Mouse (Mus musculus) MEL (cell line): ENCODE data around the gene Trpm8. TPM values are rescaled to one million over a fixed set of nuclear protein-coding genes. Genes with fewer than 3 reads are reported as not detected.

ENCODE experiments used
- DNase-seq: peaks from one replicate; pipeline ENCODE4 v3.0.0; 2011; ENCODE audit warnings: low read depth, low spot score
- H3K27ac ChIP-seq: 2 replicates; pipeline ENCODE4 v1.5.1; 2012; ENCODE audit warnings: low read depth, mild to moderate bottlenecking, control low read depth, low read length, moderate library complexity; ENCODE audit not compliant: control insufficient read depth
- H3K27me3 ChIP-seq, 2 experiments: fragments of 150-350 bp in 1 of 2; sonication (generic) in 1 of 2; 2 replicates each; pipeline ENCODE4 v1.6.1; 2012; ENCODE audit warnings: low read length in 2 of 2, mild to moderate bottlenecking in 2 of 2, improper control_type of control experiment in 1 of 2, moderate library complexity in 1 of 2; ENCODE audit not compliant: insufficient read depth in 2 of 2, control insufficient read depth in 1 of 2
- H3K36me3 ChIP-seq, 2 experiments: 2 replicates each; pipeline ENCODE4 v1.6.1; 2012 to 2014; ENCODE audit warnings: low read length in 2 of 2, improper control_type of control experiment in 1 of 2, inconsistent platforms in 1 of 2, mild to moderate bottlenecking in 1 of 2; ENCODE audit not compliant: insufficient read depth in 2 of 2, control insufficient read depth in 1 of 2
- H3K4me1 ChIP-seq, 2 experiments: fragments of 150-350 bp in 1 of 2; sonication (generic) in 1 of 2; 2 replicates each; pipeline ENCODE4 v1.6.1; 2012; ENCODE audit warnings: low read length in 2 of 2, improper control_type of control experiment in 1 of 2, mild to moderate bottlenecking in 1 of 2; ENCODE audit not compliant: insufficient read depth in 2 of 2, control insufficient read depth in 1 of 2
- H3K4me3 ChIP-seq, 2 experiments: fragments of 150-350 bp in 1 of 2; sonication (generic) in 1 of 2; 2 replicates each; pipeline ENCODE4 v1.5.1; 2012; ENCODE audit warnings: low read depth in 2 of 2, low read length in 2 of 2, mild to moderate bottlenecking in 2 of 2, moderate library complexity in 2 of 2, control low read depth in 1 of 2, improper control_type of control experiment in 1 of 2; ENCODE audit not compliant: control insufficient read depth in 1 of 2, insufficient read depth in 1 of 2
- H3K79me2 ChIP-seq: 2 replicates; pipeline ENCODE4 v1.6.1; 2012; ENCODE audit warnings: mild to moderate bottlenecking, low read length, moderate library complexity; ENCODE audit not compliant: control insufficient read depth, poor library complexity, insufficient read depth
- H3K9ac ChIP-seq: 2 replicates; pipeline ENCODE4 v1.6.1; 2012; ENCODE audit warnings: low read depth, mild to moderate bottlenecking, control low read depth, low read length, moderate library complexity; ENCODE audit not compliant: control insufficient read depth, poor library complexity, severe bottlenecking
- H3K9me3 ChIP-seq: fragments of 150-350 bp; sonication (generic); replicated peaks from 2 replicates; pipeline ENCODE4 v1.6.1; 2012; ENCODE audit warnings: mild to moderate bottlenecking, low read length, improper control_type of control experiment, moderate library complexity; ENCODE audit not compliant: insufficient read depth
- BHLHE40 ChIP-seq: IDR thresholded peaks from 2 replicates; pipeline ENCODE4 v1.6.1; 2012; ENCODE audit warnings: low read depth, mild to moderate bottlenecking, inconsistent platforms, low read length, improper control_type of control experiment, borderline replicate concordance
- CHD2 ChIP-seq: IDR thresholded peaks from 2 replicates; pipeline ENCODE4 v1.6.1; 2011; ENCODE audit warnings: low read length, improper control_type of control experiment
- E2F4 ChIP-seq: IDR thresholded peaks from 2 replicates; pipeline ENCODE4 v1.6.1; 2011; ENCODE audit warnings: low read depth, low read length, improper control_type of control experiment, borderline replicate concordance
- ELF1 ChIP-seq: IDR thresholded peaks from 2 replicates; pipeline ENCODE4 v1.6.1; 2014; ENCODE audit warnings: low read depth, mild to moderate bottlenecking, inconsistent platforms, low read length, improper control_type of control experiment, moderate library complexity
- ETS1 ChIP-seq: IDR thresholded peaks from 2 replicates; pipeline ENCODE4 v1.6.1; 2012; ENCODE audit warnings: low read depth, mild to moderate bottlenecking, inconsistent platforms, low read length, improper control_type of control experiment, moderate library complexity
- KAT2A ChIP-seq: conservative IDR thresholded peaks from 2 replicates; pipeline ENCODE4 v1.6.1; 2012; ENCODE audit warnings: low read depth, low read length, improper control_type of control experiment, inconsistent platforms
- MXI1 ChIP-seq: IDR thresholded peaks from 2 replicates; pipeline ENCODE4 v1.6.1; 2011; ENCODE audit warnings: mild to moderate bottlenecking, low read depth, low read length, improper control_type of control experiment
- MYB ChIP-seq: IDR thresholded peaks from 2 replicates; pipeline ENCODE4 v1.6.1; 2011; ENCODE audit warnings: mild to moderate bottlenecking, low read depth, low read length, improper control_type of control experiment
- MYC ChIP-seq: IDR thresholded peaks from 2 replicates; pipeline ENCODE4 v1.6.1; 2011; ENCODE audit warnings: low read depth, mild to moderate bottlenecking, low read length, improper control_type of control experiment, moderate library complexity
- NRF1 ChIP-seq: IDR thresholded peaks from 2 replicates; pipeline ENCODE4 v1.6.1; 2014; ENCODE audit warnings: low read depth, mild to moderate bottlenecking, inconsistent platforms, low read length, improper control_type of control experiment, moderate library complexity; ENCODE audit not compliant: poor library complexity, insufficient read depth, severe bottlenecking
- POLR2A ChIP-seq, 2 experiments: IDR thresholded peaks; 2 replicates each; pipeline ENCODE4 v1.6.1; 2011 to 2012; ENCODE audit warnings: low read length in 2 of 2, mild to moderate bottlenecking in 2 of 2, control low read depth in 1 of 2, improper control_type of control experiment in 1 of 2, low read depth in 1 of 2, moderate library complexity in 1 of 2; ENCODE audit not compliant: control insufficient read depth in 1 of 2, insufficient read depth in 1 of 2, poor library complexity in 1 of 2
- POLR2AphosphoS5 ChIP-seq: IDR thresholded peaks from 2 replicates; pipeline ENCODE4 v1.6.1; 2012; ENCODE audit warnings: low read depth, borderline replicate concordance, mild to moderate bottlenecking, inconsistent platforms, low read length, moderate library complexity, mixed read lengths
- RAD21 ChIP-seq: IDR thresholded peaks from 2 replicates; pipeline ENCODE4 v1.6.1; 2011; ENCODE audit warnings: mild to moderate bottlenecking, low read depth, low read length, improper control_type of control experiment
- SIN3A ChIP-seq: IDR thresholded peaks from 2 replicates; pipeline ENCODE4 v1.6.1; 2012; ENCODE audit warnings: low read length, improper control_type of control experiment, inconsistent platforms
- TBP ChIP-seq: IDR thresholded peaks from 2 replicates; pipeline ENCODE4 v1.8.0; 2011; ENCODE audit warnings: low read depth, low read length, improper control_type of control experiment
- UBTF ChIP-seq: IDR thresholded peaks from 2 replicates; pipeline ENCODE4 v1.6.1; 2012; ENCODE audit warnings: low read depth, mild to moderate bottlenecking, inconsistent platforms, low read length, improper control_type of control experiment, moderate library complexity, borderline replicate concordance; ENCODE audit not compliant: insufficient read depth
- USF1 ChIP-seq: IDR thresholded peaks from 2 replicates; pipeline ENCODE4 v1.6.1; 2014; ENCODE audit warnings: low read depth, mild to moderate bottlenecking, inconsistent platforms, low read length, improper control_type of control experiment, moderate library complexity
- USF2 ChIP-seq, 2 experiments: IDR thresholded peaks; 2 replicates each; pipeline ENCODE4 v1.6.1; 2011 to 2012; ENCODE audit warnings: improper control_type of control experiment in 2 of 2, low read length in 2 of 2, borderline replicate concordance in 1 of 2, inconsistent platforms in 1 of 2, low read depth in 1 of 2, mild to moderate bottlenecking in 1 of 2; ENCODE audit not compliant: insufficient read depth in 1 of 2
- ZC3H11A ChIP-seq: IDR thresholded peaks from 2 replicates; pipeline ENCODE4 v1.6.1; 2012; ENCODE audit warnings: low read depth, mild to moderate bottlenecking, inconsistent platforms, low read length, improper control_type of control experiment
- ZKSCAN1 ChIP-seq: IDR thresholded peaks from 2 replicates; pipeline ENCODE4 v1.6.1; 2012; ENCODE audit warnings: low read depth, mild to moderate bottlenecking, inconsistent platforms, low read length, improper control_type of control experiment, moderate library complexity
- ZMIZ1 ChIP-seq: IDR thresholded peaks from 2 replicates; pipeline ENCODE4 v1.6.1; 2012; ENCODE audit warnings: low read depth, mild to moderate bottlenecking, inconsistent platforms, low read length, improper control_type of control experiment, moderate library complexity
- ZNF384 ChIP-seq: IDR thresholded peaks from 2 replicates; pipeline ENCODE4 v1.6.1; 2012; ENCODE audit warnings: low read depth, mild to moderate bottlenecking, inconsistent platforms, low read length, improper control_type of control experiment
- polyA plus RNA-seq, 2 experiments: library from polyadenylated mRNA; stranded (reverse) in 1 of 2; unstranded in 1 of 2; fragments of >175 nt in 1 of 2; fragments of >200 nt in 1 of 2; gene quantifications; 2 replicates each; pipeline versions ENCODE4 v1.2.1 to v1.2.4; 2012; ENCODE audit warnings: low replicate concordance in 2 of 2, low read depth in 1 of 2; ENCODE audit not compliant: insufficient read length in 2 of 2, insufficient read depth in 1 of 2, missing spikeins in 1 of 2
- total RNA-seq: library from RNA; depleted of rRNA; stranded (reverse); fragments of 300-350 nt; gene quantifications from 2 replicates; pipeline ENCODE4 v1.2.3, GENCODE M21; 2012

Gene Trpm8
- total and polyA plus RNA-seq, 3 experiments: not detected

- Histone ChIP-seq H3K9ac (no peak overlapping the region), H3K9me3 (no peaks in the 10 kb centered on the region)
Observed at GRCm38 (mm10) chr1:88240579-88240978, 36.9 kb upstream of the Trpm8 start.

GRCm38 (mm10) chr1:88243861-88244260 is 33.6 kb upstream of the Trpm8 start:
- no peaks in the 10 kb centered on the region for H3K27me3 ChIP-seq
- no peaks in the 10 kb centered on the region for H3K79me2 ChIP-seq
- no peak overlapping the region for H3K27ac ChIP-seq
- TF ChIP-seq CHD2: no peak
- no peak for TF ChIP-seq ZC3H11A
- no peak for TF ChIP-seq MYB
- DNase-seq: no peak
- H3K4me3 ChIP-seq: no peak overlapping the region
- no peak overlapping the region for H3K9ac ChIP-seq
- no peaks in the 10 kb centered on the region for H3K4me1 ChIP-seq
- H3K9me3 ChIP-seq: no peaks in the 10 kb centered on the region
- H3K36me3 ChIP-seq: no peaks in the 10 kb centered on the region

More at GRCm38 (mm10) chr1:88240579-88240978, 36.9 kb upstream of the Trpm8 start:
- Histone ChIP-seq H3K4me1 (no peaks in the 10 kb centered on the region), H3K4me3 (no peak overlapping the region), H3K36me3 (no peaks in the 10 kb centered on the region), H3K27ac (no peak overlapping the region), H3K79me2 (no peaks in the 10 kb centered on the region), H3K27me3 (no peaks in the 10 kb centered on the region)
- DNase-seq: no peak
- TF ChIP-seq ZMIZ1 (no peak), USF1 (0 out of 2 replicates have a peak, but pooled peaks have one; percentile 27)

- Histone ChIP-seq H3K27me3 (no peaks in the 10 kb centered on the region), H3K9me3 (no peaks in the 10 kb centered on the region), H3K4me3 (no peak overlapping the region), H3K79me2 (no peaks in the 10 kb centered on the region), H3K9ac (no peak overlapping the region), H3K36me3 (no peaks in the 10 kb centered on the region), H3K27ac (no peak overlapping the region)
- DNase-seq: no peak
- TF ChIP-seq MYC: no peak
- TF ChIP-seq ZKSCAN1: no peak
- no peak for TF ChIP-seq ZNF384
- no peak for TF ChIP-seq ETS1
- TF ChIP-seq RAD21: no peak
- TF ChIP-seq KAT2A: no peak
- no peak for TF ChIP-seq MXI1
- no peak for TF ChIP-seq USF2 (IDR thresholded peaks at IDR 0.05; ENCODE audit: borderline replicate concordance in 1 of 2, insufficient read depth in 1 of 2, low read depth in 1 of 2, low read length in 2 of 2)
- no peak for TF ChIP-seq E2F4
- TF ChIP-seq ELF1: no peak
- TF ChIP-seq NRF1: no peak
- no peak for TF ChIP-seq USF1
- no peak for TF ChIP-seq TBP
- no peak for TF ChIP-seq SIN3A
- no peak for TF ChIP-seq UBTF
- no peak for TF ChIP-seq BHLHE40
- TF ChIP-seq POLR2A (IDR thresholded peaks at IDR 0.05; ENCODE audit: control insufficient read depth in 1 of 2, insufficient read depth in 1 of 2, low read depth in 1 of 2, low read length in 2 of 2, poor library complexity in 1 of 2): no peak
- TF ChIP-seq POLR2AphosphoS5: no peak
- TF ChIP-seq, all 39 proteins: peak for 0
- H3K4me1 ChIP-seq: no peaks in the 10 kb centered on the region
Observed at GRCm38 (mm10) chr1:88245881-88246280, 31.6 kb upstream of the Trpm8 start.
